Mouse (Mus musculus) kidney, adult 2 months (tissue): ENCODE results near the gene Atp6v1c2.

Experiments
- CTCF ChIP-seq: fragments of 200-500 bp; conservative IDR thresholded peaks from 2 replicates; pipeline ENCODE4 v1.5.1; 2011; ENCODE audit warnings: low read depth, mild to moderate bottlenecking, control low read depth, low read length, moderate library complexity, mixed read lengths; ENCODE audit not compliant: insufficient read depth, insufficient read length
- POLR2A ChIP-seq: fragments of 200-500 bp; IDR thresholded peaks from one replicate; pipeline ENCODE4 v1.6.1; 2011; ENCODE audit warnings: low read depth, low read length, control low read depth

DNA sequence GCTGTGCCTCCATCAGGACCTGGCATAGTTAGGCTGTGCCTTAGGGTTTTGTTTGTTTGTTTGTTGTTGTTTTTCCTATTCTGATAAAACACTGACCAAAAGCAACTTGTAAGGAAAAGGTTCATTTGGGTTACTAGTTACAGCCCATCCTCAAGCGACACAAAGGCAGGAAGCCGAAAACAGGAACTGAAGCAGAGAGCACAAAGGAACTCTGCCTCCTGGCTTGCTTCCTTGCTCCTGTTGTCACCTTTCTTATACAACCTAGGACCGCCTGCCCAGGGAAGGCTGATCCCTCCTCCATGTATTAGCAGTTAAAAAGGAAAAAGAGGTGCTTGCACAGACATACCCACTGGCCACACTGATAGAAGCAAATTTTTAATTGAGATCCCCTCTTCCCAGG, 65.3 kb downstream of the Atp6v1c2 start:
- TF ChIP-seq CTCF (no peak), POLR2A (no peak)
